Mouse (Mus musculus) heart, adult 11 months (tissue): ENCODE results near the gene Jade1.

Experiments
- DNase-seq: peaks from one replicate; pipeline ENCODE4 v3.0.0; 2022

Jade1 gene

GRCm38 (mm10) chr3:41552777-41553548 is 2.6 kb upstream of the Jade1 start:
- DNase-seq = peak; percentile 94

GRCm38 (mm10) chr3:41553681-41554080 is 1.9 kb upstream of the Jade1 start:
- no peak for DNase-seq

- no peak for DNase-seq
Measured at GRCm38 (mm10) chr3:41554480-41555475, 753 bp upstream of the Jade1 start.

GRCm38 (mm10) chr3:41556451-41557266 is 1.1 kb downstream of the Jade1 start:
- DNase-seq = no peak

GRCm38 (mm10) chr3:41557267-41557995 is 1.9 kb downstream of the Jade1 start:
- DNase-seq = no peak

GRCm38 (mm10) chr3:41560489-41560888 is 5.0 kb downstream of the Jade1 start:
- no peak for DNase-seq

GRCm38 (mm10) chr3:41561787-41562186 is 6.3 kb downstream of the Jade1 start:
- DNase-seq = no peak

- peak; percentile 99 for DNase-seq
Measured at GRCm38 (mm10) chr3:41563211-41563931, 7.8 kb downstream of the Jade1 start.

- DNase-seq = peak; percentile 93
Measured at GRCm38 (mm10) chr3:41563997-41564396, 8.5 kb downstream of the Jade1 start.

- DNase-seq = peak; percentile 99
Measured at GRCm38 (mm10) chr3:41564471-41565213, 9.1 kb downstream of the Jade1 start.

GRCm38 (mm10) chr3:41565410-41565823 is 9.9 kb downstream of the Jade1 start:
- peak; percentile 99 for DNase-seq

GRCm38 (mm10) chr3:41565955-41566354 is 10.4 kb downstream of the Jade1 start:
- peak; percentile 99 for DNase-seq

GRCm38 (mm10) chr3:41569943-41570342 is 14.4 kb downstream of the Jade1 start:
- no peak for DNase-seq

- DNase-seq = no peak
Measured at GRCm38 (mm10) chr3:41572131-41572530, 16.6 kb downstream of the Jade1 start.

- no peak for DNase-seq
Measured at GRCm38 (mm10) chr3:41572968-41573367, 17.4 kb downstream of the Jade1 start.

GRCm38 (mm10) chr3:41574208-41574607 is 18.7 kb downstream of the Jade1 start:
- peak; percentile 90 for DNase-seq

- DNase-seq = peak; percentile 93
Measured at GRCm38 (mm10) chr3:41574720-41575435, 19.3 kb downstream of the Jade1 start.

- DNase-seq = peak; percentile 96
Measured at GRCm38 (mm10) chr3:41575971-41576370, 20.4 kb downstream of the Jade1 start.

- DNase-seq = no peak
Measured at GRCm38 (mm10) chr3:41577240-41577639, 21.7 kb downstream of the Jade1 start.

- DNase-seq = no peak
Measured at GRCm38 (mm10) chr3:41579873-41580272, 24.3 kb downstream of the Jade1 start.
